Mouse (Mus musculus): ENCODE results near the gene Erf. TPM values are rescaled to one million over a fixed set of nuclear protein-coding genes. Genes with fewer than 3 reads are reported as not detected.

Erf gene
- total and polyA plus RNA-seq, 2 experiments from 2014 or later: 3.7 to 11.8 TPM

DNA sequence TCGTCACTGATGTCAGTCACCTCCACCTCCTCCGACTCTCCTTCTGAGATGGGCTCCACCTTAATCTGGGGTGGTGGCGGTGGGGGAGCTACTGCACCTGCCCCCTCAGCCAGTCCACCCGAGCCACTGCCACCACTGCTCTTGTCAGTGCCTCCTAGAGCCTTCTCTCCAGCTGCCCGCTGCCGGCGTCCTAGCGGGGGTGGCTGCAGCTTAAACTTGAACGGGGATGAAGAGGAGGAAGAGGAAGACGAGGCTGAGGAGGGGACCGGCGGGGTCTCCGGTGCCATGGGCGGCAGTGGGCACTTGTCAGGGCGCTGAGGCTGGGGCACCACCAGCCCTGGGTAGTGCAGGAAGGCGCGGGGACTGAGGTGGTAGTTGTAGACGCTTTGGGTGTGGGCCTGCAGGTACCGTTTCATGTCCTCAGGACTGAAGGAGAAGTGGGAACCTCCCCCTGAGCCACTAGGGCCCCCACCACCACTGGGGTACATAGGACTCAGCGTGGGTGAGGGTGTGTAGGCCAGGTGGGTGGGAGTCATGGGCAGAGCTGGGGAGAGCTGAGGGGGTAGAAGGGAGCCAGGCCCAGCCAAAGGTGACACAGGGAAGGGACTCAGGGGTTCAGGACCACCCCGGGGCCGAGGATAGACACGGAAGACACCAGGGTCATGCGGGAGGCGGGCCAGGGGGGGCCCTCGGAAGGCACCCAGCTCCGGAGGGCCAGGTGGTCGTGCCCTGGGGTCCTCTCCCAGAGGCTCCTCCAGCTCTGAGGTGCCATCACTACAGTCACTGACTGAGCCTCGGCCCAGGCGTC, 5.8 kb downstream of the Erf start:
- Histone ChIP-seq H3K9ac (no peak overlapping the region), H3K9me3 (ENCODE audit: low read length) (no peaks in the 10 kb centered on the region), H3K36me3 (ENCODE audit: insufficient read depth) (peaks cover 11% of the 10 kb centered on the region; the same call in 1 of the 2 replicates), H3K4me3 (ENCODE audit: low read depth, low read length) (no peak overlapping the region), H3K4me1 (ENCODE audit: insufficient read depth) (peaks cover 23% of the 10 kb centered on the region), H3K4me2 (ENCODE audit: low read depth) (no peak overlapping the region), H3K27ac (ENCODE audit: low read depth, low read length) (no peak overlapping the region; the same call in 1 of the 2 replicates), H3K27me3 (ENCODE audit: insufficient read depth, low read length) (no peaks in the 10 kb centered on the region)
- ATAC-seq (no peak), DNase-seq (no peak)
- no peak for TF ChIP-seq CTCF (IDR thresholded peaks at IDR 0.05; ENCODE audit: low read depth)
- 89% methylated on average over 30 of the region's 30 CpGs for WGBS

DNA sequence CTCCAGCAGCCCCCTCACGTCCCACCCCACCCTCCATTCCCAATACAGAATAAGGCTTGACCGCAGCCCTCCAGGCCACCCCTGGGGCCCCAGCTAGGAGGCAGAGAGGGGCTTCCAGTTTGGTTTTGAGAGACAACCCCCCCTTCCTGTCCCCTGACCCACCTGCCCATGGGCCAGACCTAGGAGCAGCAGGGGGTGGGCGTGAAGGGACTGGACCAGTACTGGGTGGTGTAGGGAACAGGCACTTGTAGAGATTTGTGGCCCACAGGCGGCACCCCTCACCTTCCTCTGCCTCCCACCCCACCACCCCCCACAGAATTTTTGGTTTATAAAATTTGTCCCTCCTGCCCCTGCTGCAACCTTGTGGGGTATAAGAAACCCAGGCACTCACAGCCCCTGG, 7.2 kb downstream of the Erf start:
- Histone ChIP-seq H3K4me3 (ENCODE audit: low read depth, low read length) (no peak overlapping the region), H3K9ac (no peak overlapping the region), H3K4me2 (ENCODE audit: low read depth) (no peak overlapping the region), H3K36me3 (ENCODE audit: insufficient read depth) (peaks cover 11% of the 10 kb centered on the region; the same call in 1 of the 2 replicates), H3K27ac (ENCODE audit: low read depth, low read length) (no peak overlapping the region), H3K4me1 (ENCODE audit: insufficient read depth) (peaks cover 23% of the 10 kb centered on the region), H3K9me3 (ENCODE audit: low read length) (no peaks in the 10 kb centered on the region), H3K27me3 (ENCODE audit: insufficient read depth, low read length) (no peaks in the 10 kb centered on the region)
- DNase-seq (no peak), ATAC-seq (no peak)
- no peak for TF ChIP-seq CTCF (IDR thresholded peaks at IDR 0.05; ENCODE audit: low read depth)
- WGBS: 89% methylated on average over 4 of the region's 4 CpGs

DNA sequence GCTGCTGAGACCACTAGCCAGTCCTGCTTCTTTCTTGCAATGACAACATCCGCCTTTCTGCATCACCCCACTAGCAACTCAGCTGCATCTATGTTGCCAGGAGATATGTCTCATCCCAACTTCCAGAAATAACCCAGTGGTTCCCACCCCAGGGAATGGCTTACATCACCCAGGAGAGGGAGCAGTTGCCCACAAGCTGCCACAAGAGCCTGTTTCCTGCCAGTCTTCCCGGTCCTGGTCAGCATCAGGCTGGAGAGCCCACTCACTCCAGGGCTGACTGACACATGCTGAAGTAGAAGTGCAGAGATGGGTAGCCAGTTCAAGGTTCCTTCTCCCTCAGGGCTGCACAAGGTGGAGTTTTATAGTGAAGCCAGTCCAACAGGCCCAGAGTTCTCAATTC, 9.5 kb downstream of the Erf start:
- Histone ChIP-seq H3K4me2 (ENCODE audit: low read depth) (no peak overlapping the region), H3K9ac (0 out of 2 replicates have a peak overlapping the region, but pooled peaks have one; percentile 18), H3K9me3 (ENCODE audit: low read length) (no peaks in the 10 kb centered on the region), H3K27ac (ENCODE audit: low read depth, low read length) (peak overlapping the region; percentile 50; the same call in 1 of the 2 replicates), H3K36me3 (ENCODE audit: insufficient read depth) (peaks cover 11% of the 10 kb centered on the region; the same call in 1 of the 2 replicates), H3K4me3 (ENCODE audit: low read depth, low read length) (no peak overlapping the region), H3K4me1 (ENCODE audit: insufficient read depth) (peaks cover 14% of the 10 kb centered on the region), H3K27me3 (ENCODE audit: insufficient read depth, low read length) (no peaks in the 10 kb centered on the region)
- DNase-seq (peak; percentile 81), ATAC-seq (no peak)
- WGBS: 31% methylated on average over 2 of the region's 2 CpGs
- TF ChIP-seq CTCF (IDR thresholded peaks at IDR 0.05; ENCODE audit: low read depth): peak; percentile 84

DNA sequence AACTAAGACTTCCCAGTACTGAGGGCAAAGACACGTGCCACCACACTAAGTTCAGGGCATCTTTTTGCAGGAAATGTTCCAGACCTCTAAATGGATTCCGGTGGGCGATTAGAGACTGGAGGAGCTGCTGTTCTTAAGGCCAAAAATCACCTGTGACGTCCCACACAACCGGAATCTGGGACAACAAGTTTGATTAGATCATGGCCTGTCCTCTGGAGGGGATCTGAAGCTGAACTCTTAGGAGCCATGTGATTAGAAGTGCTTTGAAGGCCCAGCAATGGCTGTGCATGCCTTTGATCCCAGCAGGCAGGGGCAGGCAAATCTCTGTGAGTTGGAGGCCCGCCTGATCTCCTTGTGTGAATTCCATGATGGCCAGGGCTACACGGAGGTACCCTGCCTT, 9.9 kb downstream of the Erf start:
- Histone ChIP-seq H3K36me3 (ENCODE audit: insufficient read depth) (peaks cover 11% of the 10 kb centered on the region; the same call in 1 of the 2 replicates), H3K27me3 (ENCODE audit: insufficient read depth, low read length) (no peaks in the 10 kb centered on the region), H3K4me1 (ENCODE audit: insufficient read depth) (peaks cover 12% of the 10 kb centered on the region), H3K9ac (0 out of 2 replicates have a peak overlapping the region, but pooled peaks have one; percentile 18), H3K4me3 (ENCODE audit: low read depth, low read length) (no peak overlapping the region), H3K4me2 (ENCODE audit: low read depth) (no peak overlapping the region), H3K9me3 (ENCODE audit: low read length) (no peaks in the 10 kb centered on the region), H3K27ac (ENCODE audit: low read depth, low read length) (peak overlapping the region; percentile 50; the same call in 1 of the 2 replicates)
- no peak for DNase-seq
- WGBS: 76% methylated on average over 7 of the region's 7 CpGs
- ATAC-seq: no peak
- no peak for TF ChIP-seq CTCF (IDR thresholded peaks at IDR 0.05; ENCODE audit: low read depth)

DNA sequence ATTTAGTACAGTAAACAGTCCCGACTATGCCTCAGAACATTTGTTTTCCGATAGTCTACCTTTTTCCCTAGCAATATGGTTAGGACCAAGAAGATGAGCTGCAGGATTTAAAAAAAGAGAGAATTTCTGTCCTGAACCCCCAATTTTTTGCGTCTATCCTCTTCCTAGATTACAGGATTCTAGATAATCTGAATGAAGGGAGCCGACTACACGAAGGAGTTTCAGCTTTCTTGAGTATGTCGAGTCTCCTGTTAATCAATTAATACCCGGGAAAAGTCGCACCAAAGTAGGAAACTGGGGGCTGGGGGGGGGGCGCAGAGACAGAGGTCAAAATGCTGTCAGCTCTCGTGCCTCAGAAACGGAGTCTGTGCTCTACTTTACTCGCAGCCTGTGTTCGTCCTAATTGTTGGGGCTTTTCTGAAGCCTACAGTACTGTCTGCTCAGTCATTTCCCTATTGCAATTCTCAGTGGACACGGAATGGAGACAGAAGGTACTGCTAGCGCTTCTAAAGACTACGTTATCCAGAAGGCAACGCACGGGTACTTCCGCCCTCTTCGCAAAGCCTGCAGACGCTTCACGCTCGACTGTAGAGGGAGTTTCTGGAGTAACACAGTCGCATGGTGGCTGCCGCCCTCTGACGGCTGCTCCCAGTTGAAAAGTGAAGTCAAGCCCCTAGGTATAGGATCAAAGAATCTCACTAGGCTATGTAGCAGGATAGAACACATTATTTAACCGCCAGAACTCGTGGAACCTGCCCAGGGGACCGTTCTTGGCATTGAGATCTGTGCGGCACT, 11.5 kb downstream of the Erf start:
- peak overlapping the region; percentile 33 for H3K9ac ChIP-seq
- peak overlapping the region; percentile 69 for H3K4me2 ChIP-seq (ENCODE audit: low read depth)
- H3K36me3 ChIP-seq (ENCODE audit: insufficient read depth): peaks cover 14% of the 10 kb centered on the region
- ATAC-seq (peak; percentile 72), DNase-seq (peak; percentile 95)
- no peaks in the 10 kb centered on the region for H3K27me3 ChIP-seq (ENCODE audit: insufficient read depth, low read length)
- peak overlapping the region; percentile 76 for H3K4me3 ChIP-seq (ENCODE audit: low read depth, low read length)
- TF ChIP-seq CTCF (IDR thresholded peaks at IDR 0.05; ENCODE audit: low read depth): peak; percentile 92
- H3K4me1 ChIP-seq (ENCODE audit: insufficient read depth): peaks cover 11% of the 10 kb centered on the region
- no peaks in the 10 kb centered on the region for H3K9me3 ChIP-seq (ENCODE audit: low read length)
- WGBS: 3% methylated on average over 30 of the region's 30 CpGs
- peak overlapping the region; percentile 81 for H3K27ac ChIP-seq (ENCODE audit: low read depth, low read length)

DNA sequence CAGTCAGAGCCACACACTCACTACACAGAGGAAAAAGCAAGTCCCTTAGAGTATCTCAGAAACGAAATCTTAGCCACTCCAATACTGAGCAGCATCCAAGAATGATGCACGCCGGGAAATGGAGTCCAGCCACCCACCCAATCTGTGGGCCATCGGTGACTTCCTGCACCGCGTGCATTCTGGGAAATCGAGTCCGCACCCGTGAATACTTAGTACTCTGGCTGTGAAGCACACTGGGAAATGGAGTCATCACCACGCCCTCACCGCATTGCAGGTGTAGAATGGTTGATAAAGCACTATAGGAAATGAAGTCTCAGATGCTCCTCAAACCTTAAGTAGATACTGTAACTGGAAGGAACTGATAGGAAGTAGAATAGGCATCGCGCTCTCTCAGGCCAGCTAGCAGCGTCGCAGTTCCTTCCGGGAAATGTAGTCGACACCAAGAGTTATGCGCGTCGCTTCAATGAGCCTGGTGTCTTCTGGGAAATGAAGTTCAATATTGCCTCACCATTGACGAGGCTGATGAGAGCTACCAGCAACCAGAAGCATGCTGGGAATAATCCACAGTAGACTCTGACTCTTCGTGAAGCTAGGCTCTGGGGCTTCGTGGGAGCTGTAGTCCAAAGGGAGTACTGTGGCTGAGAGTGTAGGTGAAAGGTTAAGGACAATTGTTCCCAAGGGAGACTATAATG, 12.4 kb downstream of the Erf start:
- peak overlapping the region; percentile 96 for H3K9ac ChIP-seq
- peaks cover 21% of the 10 kb centered on the region for H3K36me3 ChIP-seq (ENCODE audit: insufficient read depth)
- peak; percentile 89 for ATAC-seq
- peak overlapping the region; percentile 69 for H3K4me2 ChIP-seq (ENCODE audit: low read depth)
- H3K9me3 ChIP-seq (ENCODE audit: low read length): no peaks in the 10 kb centered on the region
- no peaks in the 10 kb centered on the region for H3K27me3 ChIP-seq (ENCODE audit: insufficient read depth, low read length)
- H3K27ac ChIP-seq (ENCODE audit: low read depth, low read length): peak overlapping the region; percentile 81
- under 1% methylated on average over 23 of the region's 23 CpGs for WGBS
- peak overlapping the region; percentile 76 for H3K4me3 ChIP-seq (ENCODE audit: low read depth, low read length)
- DNase-seq: peak; percentile 99
- peaks cover 11% of the 10 kb centered on the region for H3K4me1 ChIP-seq (ENCODE audit: insufficient read depth)
- no peak; the same call in 1 of the 2 replicates for TF ChIP-seq CTCF (IDR thresholded peaks at IDR 0.05; ENCODE audit: low read depth)
